Mouse (Mus musculus): Measurements from ENCODE around the gene Pik3c2a. TPM values are rescaled to one million over a fixed set of nuclear protein-coding genes. Genes with fewer than 3 reads are reported as not detected.

Gene Pik3c2a
- polyA plus RNA-seq, 1 experiment from 2014 or later: 39.7 TPM

DNA sequence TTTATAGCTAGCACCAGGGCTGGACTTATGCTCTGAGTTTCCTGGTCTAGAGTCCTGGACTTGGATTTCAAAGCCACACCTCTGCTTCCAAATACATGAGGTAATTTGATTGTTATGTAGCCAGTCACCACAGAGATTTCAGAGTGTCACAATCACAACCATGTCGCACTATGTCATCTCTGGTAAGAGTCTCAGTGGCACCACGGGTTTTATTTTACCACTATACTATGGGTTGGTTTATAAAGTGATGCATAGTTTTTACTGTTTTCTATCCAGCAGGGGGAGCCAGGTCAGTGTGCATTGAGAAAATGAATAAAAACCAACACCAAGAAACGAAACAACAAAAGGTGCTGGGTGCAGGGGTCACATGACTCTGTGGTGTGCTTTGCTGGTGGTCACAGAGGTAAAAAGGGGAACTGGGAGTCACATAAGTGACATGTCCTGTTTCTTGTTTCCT is 15.8 kb upstream of the Pik3c2a start:
- Histone ChIP-seq H3K27ac (ENCODE audit: low read depth, low read length) (no peak overlapping the region), H3K9ac (ENCODE audit: low read depth, low read length) (no peak overlapping the region), H3K27me3 (ENCODE audit: control insufficient read depth, insufficient read depth, low read length) (no peaks in the 10 kb centered on the region), H3K4me1 (ENCODE audit: control insufficient read depth, insufficient read depth, low read length) (no peaks in the 10 kb centered on the region), H3K36me3 (ENCODE audit: control insufficient read depth, insufficient read depth, low read length) (no peaks in the 10 kb centered on the region), H3K4me3 (ENCODE audit: low read length) (no peak overlapping the region), H3K4me2 (replicated peaks; ENCODE audit: low read depth, low read length) (no peak overlapping the region), H3K9me3 (ENCODE audit: control insufficient read depth, low read length) (no peaks in the 10 kb centered on the region)
- WGBS: 30% methylated on average over 3 of the region's 3 CpGs
- no peak for ATAC-seq (ENCODE audit: low FRiP score, low TSS enrichment)

DNA sequence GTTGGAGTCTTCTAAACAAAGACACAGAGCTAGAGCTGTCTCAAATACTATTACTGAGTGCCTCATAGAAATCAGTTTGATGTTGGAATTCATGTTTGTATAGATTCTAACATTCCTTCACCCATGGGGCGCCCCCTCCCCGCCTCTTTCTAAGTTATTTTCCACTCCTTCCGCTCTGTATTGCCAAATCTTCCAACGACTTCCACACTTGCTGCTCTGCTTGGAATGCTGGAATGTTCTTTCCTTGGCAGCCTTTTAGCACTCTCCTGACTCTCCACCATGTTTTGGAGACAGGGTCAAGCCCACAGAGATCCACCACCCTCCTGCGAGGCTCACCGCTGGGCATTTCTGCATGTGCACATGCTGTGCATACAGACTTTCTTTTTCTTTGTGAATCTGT is 14.1 kb upstream of the Pik3c2a start:
- Histone ChIP-seq H3K27me3 (ENCODE audit: control insufficient read depth, insufficient read depth, low read length) (no peaks in the 10 kb centered on the region), H3K9me3 (ENCODE audit: control insufficient read depth, low read length) (no peaks in the 10 kb centered on the region), H3K36me3 (ENCODE audit: control insufficient read depth, insufficient read depth, low read length) (no peaks in the 10 kb centered on the region), H3K4me3 (ENCODE audit: low read length) (no peak overlapping the region), H3K27ac (ENCODE audit: low read depth, low read length) (no peak overlapping the region), H3K9ac (ENCODE audit: low read depth, low read length) (no peak overlapping the region), H3K4me2 (replicated peaks; ENCODE audit: low read depth, low read length) (no peak overlapping the region), H3K4me1 (ENCODE audit: control insufficient read depth, insufficient read depth, low read length) (no peaks in the 10 kb centered on the region)
- no peak for ATAC-seq (ENCODE audit: low FRiP score, low TSS enrichment)
- 81% methylated on average over 6 of the region's 6 CpGs for WGBS

DNA sequence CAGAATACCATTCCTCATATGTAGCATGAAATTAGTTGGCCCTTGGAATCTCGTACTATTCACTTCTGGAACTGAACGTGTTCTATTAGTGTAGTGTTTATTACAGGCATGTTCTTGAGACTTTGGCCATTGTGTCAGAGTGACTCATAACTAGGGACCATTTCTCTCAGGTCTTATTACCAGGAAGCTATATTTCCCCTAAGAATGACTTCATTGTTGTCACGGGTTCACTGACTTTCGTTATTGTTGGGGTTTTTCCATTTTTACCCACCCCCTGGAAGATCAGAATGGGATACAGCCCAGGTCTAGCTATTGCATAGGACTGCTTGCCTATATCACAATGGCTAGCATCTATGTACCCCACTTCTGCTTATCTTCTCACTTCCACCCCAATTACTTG is 13.7 kb upstream of the Pik3c2a start:
- no peaks in the 10 kb centered on the region for H3K36me3 ChIP-seq (ENCODE audit: control insufficient read depth, insufficient read depth, low read length)
- no peak for ATAC-seq (ENCODE audit: low FRiP score, low TSS enrichment)
- no peak overlapping the region for H3K9ac ChIP-seq (ENCODE audit: low read depth, low read length)
- no peaks in the 10 kb centered on the region for H3K9me3 ChIP-seq (ENCODE audit: control insufficient read depth, low read length)
- no peak overlapping the region for H3K27ac ChIP-seq (ENCODE audit: low read depth, low read length)
- 64% methylated on average over 4 of the region's 4 CpGs for WGBS
- no peak overlapping the region for H3K4me3 ChIP-seq (ENCODE audit: low read length)
- H3K27me3 ChIP-seq (ENCODE audit: control insufficient read depth, insufficient read depth, low read length): no peaks in the 10 kb centered on the region
- H3K4me1 ChIP-seq (ENCODE audit: control insufficient read depth, insufficient read depth, low read length): no peaks in the 10 kb centered on the region
- H3K4me2 ChIP-seq (replicated peaks; ENCODE audit: low read depth, low read length): no peak overlapping the region

GRCm38 (mm10) chr7:116446645-116447044 is 3.4 kb upstream of the Pik3c2a start:
- no peak for ATAC-seq (ENCODE audit: low FRiP score, low TSS enrichment)
- 83% methylated on average over 3 of the region's 3 CpGs for WGBS
- no peak overlapping the region for H3K9ac ChIP-seq (ENCODE audit: low read depth, low read length)
- H3K4me3 ChIP-seq (ENCODE audit: low read length): no peak overlapping the region
- H3K4me2 ChIP-seq (replicated peaks; ENCODE audit: low read depth, low read length): no peak overlapping the region
- no peaks in the 10 kb centered on the region for H3K9me3 ChIP-seq (ENCODE audit: control insufficient read depth, low read length)
- peaks cover 19% of the 10 kb centered on the region for H3K4me1 ChIP-seq (ENCODE audit: control insufficient read depth, insufficient read depth, low read length)
- no peak overlapping the region for H3K27ac ChIP-seq (ENCODE audit: low read depth, low read length)
- no peaks in the 10 kb centered on the region for H3K36me3 ChIP-seq (ENCODE audit: control insufficient read depth, insufficient read depth, low read length)
- no peaks in the 10 kb centered on the region for H3K27me3 ChIP-seq (ENCODE audit: control insufficient read depth, insufficient read depth, low read length)

GRCm38 (mm10) chr7:116444326-116444809 is 1.1 kb upstream of the Pik3c2a start:
- ATAC-seq (ENCODE audit: low FRiP score, low TSS enrichment): peak; percentile 45; the same call in 1 of the 2 replicates
- Histone ChIP-seq H3K36me3 (ENCODE audit: control insufficient read depth, insufficient read depth, low read length) (no peaks in the 10 kb centered on the region), H3K27ac (ENCODE audit: low read depth, low read length) (peak overlapping the region; percentile 83), H3K9me3 (ENCODE audit: control insufficient read depth, low read length) (no peaks in the 10 kb centered on the region), H3K4me3 (ENCODE audit: low read length) (peak overlapping the region; percentile 81), H3K9ac (ENCODE audit: low read depth, low read length) (peak overlapping the region; percentile 81; the same call in 1 of the 2 replicates), H3K4me2 (replicated peaks; ENCODE audit: low read depth, low read length) (peak overlapping the region; percentile 88), H3K27me3 (ENCODE audit: control insufficient read depth, insufficient read depth, low read length) (no peaks in the 10 kb centered on the region), H3K4me1 (ENCODE audit: control insufficient read depth, insufficient read depth, low read length) (peaks cover 19% of the 10 kb centered on the region)
- WGBS: 0% methylated on average over 2 of the region's 2 CpGs

- Histone ChIP-seq H3K27me3 (ENCODE audit: control insufficient read depth, insufficient read depth, low read length) (no peaks in the 10 kb centered on the region), H3K27ac (ENCODE audit: low read depth, low read length) (peak overlapping the region; percentile 83), H3K9ac (ENCODE audit: low read depth, low read length) (peak overlapping the region; percentile 81), H3K36me3 (ENCODE audit: control insufficient read depth, insufficient read depth, low read length) (no peaks in the 10 kb centered on the region), H3K4me1 (ENCODE audit: control insufficient read depth, insufficient read depth, low read length) (peaks cover 19% of the 10 kb centered on the region), H3K4me2 (replicated peaks; ENCODE audit: low read depth, low read length) (peak overlapping the region; percentile 88), H3K4me3 (ENCODE audit: low read length) (peak overlapping the region; percentile 81), H3K9me3 (ENCODE audit: control insufficient read depth, low read length) (no peaks in the 10 kb centered on the region)
- ATAC-seq (ENCODE audit: low FRiP score, low TSS enrichment): peak; percentile 36; the same call in 1 of the 2 replicates
- WGBS: under 1% methylated on average over 38 of the region's 38 CpGs
Observed at GRCm38 (mm10) chr7:116443697-116444325, 562 bp upstream of the Pik3c2a start.

GRCm38 (mm10) chr7:116442226-116442625 is 1.0 kb downstream of the Pik3c2a start:
- Histone ChIP-seq H3K4me2 (replicated peaks; ENCODE audit: low read depth, low read length) (peak overlapping the region; percentile 88), H3K9me3 (ENCODE audit: control insufficient read depth, low read length) (no peaks in the 10 kb centered on the region), H3K9ac (ENCODE audit: low read depth, low read length) (peak overlapping the region; percentile 81), H3K4me3 (ENCODE audit: low read length) (peak overlapping the region; percentile 81), H3K36me3 (ENCODE audit: control insufficient read depth, insufficient read depth, low read length) (no peaks in the 10 kb centered on the region), H3K4me1 (ENCODE audit: control insufficient read depth, insufficient read depth, low read length) (peaks cover 19% of the 10 kb centered on the region), H3K27me3 (ENCODE audit: control insufficient read depth, insufficient read depth, low read length) (no peaks in the 10 kb centered on the region), H3K27ac (ENCODE audit: low read depth, low read length) (no peak overlapping the region)
- ATAC-seq (ENCODE audit: low FRiP score, low TSS enrichment): no peak
- 3% methylated on average over 7 of the region's 7 CpGs for WGBS

GRCm38 (mm10) chr7:116441346-116441745 is 1.9 kb downstream of the Pik3c2a start:
- Histone ChIP-seq H3K27me3 (ENCODE audit: control insufficient read depth, insufficient read depth, low read length) (no peaks in the 10 kb centered on the region), H3K4me3 (ENCODE audit: low read length) (no peak overlapping the region; the same call in 1 of the 2 replicates), H3K9me3 (ENCODE audit: control insufficient read depth, low read length) (no peaks in the 10 kb centered on the region), H3K27ac (ENCODE audit: low read depth, low read length) (no peak overlapping the region), H3K4me2 (replicated peaks; ENCODE audit: low read depth, low read length) (peak overlapping the region; percentile 88), H3K9ac (ENCODE audit: low read depth, low read length) (no peak overlapping the region; the same call in 1 of the 2 replicates), H3K36me3 (ENCODE audit: control insufficient read depth, insufficient read depth, low read length) (no peaks in the 10 kb centered on the region), H3K4me1 (ENCODE audit: control insufficient read depth, insufficient read depth, low read length) (peaks cover 19% of the 10 kb centered on the region)
- WGBS: 68% methylated on average over 1 of the region's 1 CpGs
- ATAC-seq (ENCODE audit: low FRiP score, low TSS enrichment): no peak

- no peak for ATAC-seq (ENCODE audit: low FRiP score, low TSS enrichment)
- H3K4me1 ChIP-seq (ENCODE audit: control insufficient read depth, insufficient read depth, low read length): no peaks in the 10 kb centered on the region
Observed at GRCm38 (mm10) chr7:116431661-116432060, 11.6 kb downstream of the Pik3c2a start.

More at GRCm38 (mm10) chr7:116431661-116432060, 11.6 kb downstream of the Pik3c2a start:
- no peak overlapping the region for H3K9ac ChIP-seq (ENCODE audit: low read depth, low read length)
- WGBS: 87% methylated on average over 3 of the region's 3 CpGs
- no peaks in the 10 kb centered on the region for H3K9me3 ChIP-seq (ENCODE audit: control insufficient read depth, low read length)
- no peak overlapping the region for H3K4me3 ChIP-seq (ENCODE audit: low read length)
- no peak overlapping the region for H3K4me2 ChIP-seq (replicated peaks; ENCODE audit: low read depth, low read length)
- H3K36me3 ChIP-seq (ENCODE audit: control insufficient read depth, insufficient read depth, low read length): no peaks in the 10 kb centered on the region
- no peak overlapping the region for H3K27ac ChIP-seq (ENCODE audit: low read depth, low read length)
- H3K27me3 ChIP-seq (ENCODE audit: control insufficient read depth, insufficient read depth, low read length): no peaks in the 10 kb centered on the region
